ENCODE assay signal across 8 mouse cellular contexts in genomic region chr19:5510031-5511026, GRCm38 (mm10). TPM values are rescaled to one million over a fixed set of nuclear protein-coding genes. Genes with fewer than 3 reads are reported as not detected.
DNase-seq lines count a peak whose midpoint lies in the region; ATAC-seq and TF ChIP-seq lines count a peak whose summit lies in the region.

Gene Snx32, minus strand, starts transcription at chr19:5510538.

- peak; percentile 98 for DNase-seq in CD4-positive helper T cell, adult 2 months (ENCODE audit: low read depth, low spot score)
- DNase-seq in brain, embryonic 18.5 days (ENCODE audit: low read depth, low spot score), result peak; percentile 98
- DNase-seq in kidney, postnatal 0 days (ENCODE audit: low spot score), result peak; percentile 98
- DNase-seq in natural killer cell, adult 2 months (ENCODE audit: low spot score in 2 of 2), result peak; percentile 96 to 97

- peak; percentile 47; the same call in 1 of the 2 replicates for TF ChIP-seq CTCF in kidney, postnatal 0 days (IDR thresholded peaks at IDR 0.05; ENCODE audit: low read depth)

- peaks cover 29% of the 10 kb centered on the region for H3K4me1 ChIP-seq in heart, embryonic 12.5 days (replicated peaks)
- peaks cover 6% of the 10 kb centered on the region; the same call in 1 of the 2 replicates for H3K4me1 ChIP-seq in kidney, postnatal 0 days (replicated peaks; ENCODE audit: insufficient read depth, low read length)
- peaks cover 48% of the 10 kb centered on the region for H3K4me1 ChIP-seq in liver, embryonic 12.5 days
- peaks cover 12% of the 10 kb centered on the region; the same call in 1 of the 2 replicates for H3K4me1 ChIP-seq in stomach, embryonic 15.5 days

- WGBS in heart, embryonic 12.5 days, result 2% methylated on average over 47 of the region's 47 CpGs
- 4% methylated on average over 47 of the region's 47 CpGs for WGBS in kidney, postnatal 0 days
- WGBS in liver, embryonic 12.5 days (ENCODE audit: insufficient replicate concordance), result 3% methylated on average over 47 of the region's 47 CpGs
- WGBS in stomach, embryonic 15.5 days, result 2% methylated on average over 47 of the region's 47 CpGs

- H3K36me3 ChIP-seq in heart, embryonic 12.5 days, result peaks cover 2% of the 10 kb centered on the region; the same call in 1 of the 2 replicates
- H3K36me3 ChIP-seq in kidney, postnatal 0 days (ENCODE audit: insufficient read depth, low read length), result no peaks in the 10 kb centered on the region
- H3K36me3 ChIP-seq in liver, embryonic 12.5 days, result no peaks in the 10 kb centered on the region
- no peaks in the 10 kb centered on the region for H3K36me3 ChIP-seq in stomach, embryonic 15.5 days

- H3K4me2 ChIP-seq in heart, embryonic 12.5 days, result peak within 1 kb of the TSS; percentile 74
- peak within 1 kb of the TSS; percentile 71 for H3K4me2 ChIP-seq in kidney, postnatal 0 days (ENCODE audit: low read length)
- H3K4me2 ChIP-seq in liver, embryonic 12.5 days, result peak within 1 kb of the TSS; percentile 97
- H3K4me2 ChIP-seq in stomach, embryonic 15.5 days, result peak within 1 kb of the TSS; percentile 93

- no peaks in the 10 kb centered on the region for H3K27me3 ChIP-seq in heart, embryonic 12.5 days (replicated peaks)
- H3K27me3 ChIP-seq in kidney, postnatal 0 days (ENCODE audit: insufficient read depth, low read length), result no peaks in the 10 kb centered on the region
- no peaks in the 10 kb centered on the region for H3K27me3 ChIP-seq in liver, embryonic 12.5 days (replicated peaks)
- H3K27me3 ChIP-seq in stomach, embryonic 15.5 days (replicated peaks), result no peaks in the 10 kb centered on the region

- peak; percentile 98 for ATAC-seq in erythroid progenitor cell, adult 5-6 weeks (replicated peaks; ENCODE audit: low FRiP score, poor library complexity, severe bottlenecking)
- peak; percentile 100 for ATAC-seq in heart, embryonic 12.5 days (ENCODE audit: insufficient number of reproducible peaks, low FRiP score)
- ATAC-seq in kidney, postnatal 0 days (replicated peaks; ENCODE audit: low FRiP score, low read depth), result peak; percentile 99
- peak; percentile 98 for ATAC-seq in liver, embryonic 12.5 days
- ATAC-seq in stomach, embryonic 15.5 days (ENCODE audit: insufficient read depth, low FRiP score, low read depth), result peak; percentile 100

- peak within 1 kb of the TSS; percentile 73 for H3K9ac ChIP-seq in heart, embryonic 12.5 days
- H3K9ac ChIP-seq in kidney, postnatal 0 days (ENCODE audit: low read depth, low read length), result peak within 1 kb of the TSS; percentile 31; the same call in 1 of the 2 replicates
- H3K9ac ChIP-seq in liver, embryonic 12.5 days, result peak within 1 kb of the TSS; percentile 80
- peak within 1 kb of the TSS; percentile 46; the same call in 1 of the 2 replicates for H3K9ac ChIP-seq in stomach, embryonic 15.5 days

- 0 out of 2 replicates have a peak, but pooled peaks cover 2% of the 10 kb centered on the region for H3K9me3 ChIP-seq in heart, embryonic 12.5 days (replicated peaks)
- H3K9me3 ChIP-seq in kidney, postnatal 0 days (replicated peaks; ENCODE audit: low read length), result no peaks in the 10 kb centered on the region
- no peaks in the 10 kb centered on the region for H3K9me3 ChIP-seq in liver, embryonic 12.5 days (replicated peaks)
- H3K9me3 ChIP-seq in stomach, embryonic 15.5 days, result no peaks in the 10 kb centered on the region

- peak within 1 kb of the TSS; percentile 20; the same call in 1 of the 2 replicates for H3K27ac ChIP-seq in heart, embryonic 12.5 days (ENCODE audit: poor library complexity, severe bottlenecking)
- no peak within 1 kb of the TSS; the same call in 1 of the 2 replicates for H3K27ac ChIP-seq in kidney, postnatal 0 days
- peak within 1 kb of the TSS; percentile 83 for H3K27ac ChIP-seq in liver, embryonic 12.5 days
- H3K27ac ChIP-seq in stomach, embryonic 15.5 days, result peak within 1 kb of the TSS; percentile 40; the same call in 1 of the 2 replicates

- H3K4me3 ChIP-seq in heart, embryonic 12.5 days, result peak within 1 kb of the TSS; percentile 54
- peak within 1 kb of the TSS; percentile 39 for H3K4me3 ChIP-seq in kidney, postnatal 0 days (replicated peaks; ENCODE audit: low read depth, low read length)
- peak within 1 kb of the TSS; percentile 68 for H3K4me3 ChIP-seq in liver, embryonic 12.5 days
- H3K4me3 ChIP-seq in stomach, embryonic 15.5 days (replicated peaks), result peak within 1 kb of the TSS; percentile 53

RNA-seq across cellular contexts. Expression of gene Snx32, which starts in this region (rescaled TPM):
- total RNA-seq in erythroid progenitor cell, adult 5-6 weeks (2015; ENCODE audit: low replicate concordance), result 35.3 and 43.6 TPM in 2 replicates
- 42.5 and 42.7 TPM in 2 replicates for total RNA-seq in erythroid progenitor cell, adult 5-6 weeks (2017; ENCODE audit: low replicate concordance)
- polyA plus RNA-seq in heart, embryonic 12.5 days (2016; fragmentation: Nextera tagmentation; extraction: Ambion mirVana), result 16.3 and 16.9 TPM in 2 replicates
- polyA plus RNA-seq in kidney, postnatal 0 days (2015; fragmentation: Nextera tagmentation; extraction: Ambion mirVana), result 7.6 and 8.0 TPM in 2 replicates
- polyA plus RNA-seq in liver, embryonic 12.5 days (2016; fragmentation: Nextera tagmentation; extraction: Ambion mirVana), result 7.5 and 8.8 TPM in 2 replicates
- polyA plus RNA-seq in stomach, embryonic 15.5 days (2015; fragmentation: Nextera tagmentation; extraction: Ambion mirVana), result 8.8 and 11.1 TPM in 2 replicates
